Mouse (Mus musculus): ENCODE data around the gene Lrrn2.

Gene Lrrn2

DNA sequence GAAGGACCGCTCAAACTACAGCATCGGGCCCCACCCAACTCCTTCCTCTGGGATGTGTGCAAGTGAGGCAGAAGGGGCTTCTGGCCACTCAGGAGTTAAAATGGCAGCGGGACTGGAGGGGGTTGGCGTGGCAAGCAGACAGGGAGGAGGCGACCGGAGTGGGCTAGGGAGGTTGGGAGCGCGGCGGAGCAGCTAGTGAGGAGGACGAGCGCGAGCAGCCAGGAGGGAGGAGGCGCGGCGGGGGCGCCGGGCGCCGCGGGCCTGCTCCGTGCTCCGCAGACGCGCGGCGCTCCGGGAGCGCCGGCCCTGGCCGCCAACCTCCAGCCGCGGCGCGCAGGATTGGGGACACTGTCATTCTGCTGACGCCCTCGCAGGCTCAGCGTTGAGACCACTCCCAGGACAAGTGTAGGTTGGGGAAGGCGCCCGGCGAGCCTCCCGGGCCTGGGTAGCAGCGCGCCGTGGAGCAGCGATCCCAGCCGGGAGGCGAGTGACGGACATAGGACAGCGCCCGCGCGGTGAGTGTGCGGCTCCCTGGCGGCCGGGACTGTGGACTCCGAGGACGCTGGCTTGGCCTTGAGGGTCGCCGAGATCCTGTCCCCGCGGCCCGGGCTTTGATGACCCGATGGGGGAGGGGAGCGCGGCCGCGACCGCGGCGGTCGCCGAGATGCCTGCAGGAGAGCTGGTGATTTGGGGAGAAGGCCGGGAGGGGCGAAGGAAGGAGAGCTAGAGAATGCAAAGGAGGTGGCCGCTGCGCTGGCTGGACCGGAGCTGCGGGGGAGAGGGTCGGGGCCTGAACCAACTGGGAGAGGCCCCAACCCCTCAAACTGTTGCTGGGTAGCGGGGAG is at the start of gene Lrrn2:
Gene Lrrn2, plus strand, starts transcription at position 113 of the 845 bp plus-strand sequence.
- peak; percentile 56 for DNase-seq

DNA sequence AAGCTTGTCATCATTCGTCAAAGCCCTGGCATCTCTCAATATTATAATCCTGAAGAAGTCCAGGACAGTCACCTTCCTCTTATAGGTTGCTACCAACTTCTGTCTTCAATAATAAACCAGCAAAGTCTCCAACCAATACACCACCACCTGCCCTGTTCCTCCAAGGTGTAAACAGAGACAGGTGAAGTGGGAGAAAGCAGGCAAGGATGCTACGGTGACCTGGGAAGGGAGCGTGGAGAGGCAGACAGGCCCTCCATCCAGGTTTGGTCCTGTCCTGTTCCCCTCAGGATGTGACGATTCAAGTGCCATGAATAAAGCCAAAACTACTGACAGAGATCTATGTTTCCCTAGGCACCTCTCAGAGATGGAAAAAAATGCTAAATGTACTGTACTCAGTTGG is 48.1 kb upstream of the Lrrn2 start:
- no peak for DNase-seq

DNA sequence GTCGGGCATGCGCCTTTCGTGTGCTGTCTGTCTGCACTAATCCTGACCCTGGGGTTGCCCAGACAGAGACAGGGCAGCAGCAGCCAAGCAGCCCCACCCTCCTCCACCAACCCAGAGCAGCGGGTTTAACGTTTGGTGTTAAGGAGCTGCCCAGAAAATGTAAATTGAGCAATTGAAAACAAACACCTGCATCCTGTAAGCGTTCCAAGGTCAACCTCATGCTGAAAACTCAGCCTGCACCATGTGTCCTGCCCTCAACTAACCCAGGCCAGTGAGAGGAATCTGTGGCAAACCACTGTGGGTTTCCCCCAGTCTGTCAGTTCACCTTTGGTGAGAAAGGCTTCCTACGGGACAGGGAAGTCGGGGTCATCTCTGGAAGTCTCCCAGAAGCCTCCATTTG is 46.0 kb upstream of the Lrrn2 start:
- no peak for DNase-seq

DNA sequence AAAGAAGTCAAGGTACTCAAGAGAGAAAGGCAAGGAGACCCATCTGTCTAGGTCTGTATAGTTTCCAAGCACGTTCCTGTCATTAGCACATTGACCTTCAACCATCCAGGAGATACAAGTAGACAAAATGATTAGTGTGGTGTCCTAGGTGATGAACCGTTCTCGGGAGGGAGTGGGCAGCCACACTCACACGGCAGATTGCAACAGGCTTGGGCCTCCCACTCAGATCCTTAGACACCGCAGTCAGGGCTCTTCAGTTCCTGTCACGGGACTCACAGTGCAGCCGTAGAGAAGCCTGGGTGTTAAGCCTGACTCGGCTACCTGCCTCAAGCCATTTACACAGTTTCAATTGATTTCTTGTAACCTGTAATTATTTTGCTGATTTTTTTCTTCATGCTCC is 43.2 kb upstream of the Lrrn2 start:
- DNase-seq, result no peak

DNA sequence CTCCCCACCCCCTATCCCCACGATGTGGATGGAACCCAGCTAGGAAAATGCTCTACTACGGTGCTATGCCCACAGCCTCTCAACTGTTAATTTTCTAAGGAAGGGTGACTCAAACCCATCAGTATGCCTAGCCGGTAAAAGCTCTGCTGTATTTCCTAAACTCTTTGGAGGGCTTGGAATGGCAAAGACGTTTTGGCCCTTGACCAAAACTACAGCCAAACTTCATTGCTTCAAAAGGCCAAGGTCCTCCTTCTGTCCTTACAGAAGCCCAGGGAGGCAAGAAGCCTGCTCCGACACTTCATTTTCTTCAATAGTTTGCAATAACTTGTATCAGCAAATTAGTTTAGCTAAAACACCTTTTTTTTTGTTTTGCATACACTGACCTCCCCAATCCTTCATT is 42.4 kb upstream of the Lrrn2 start:
- no peak for DNase-seq

DNA sequence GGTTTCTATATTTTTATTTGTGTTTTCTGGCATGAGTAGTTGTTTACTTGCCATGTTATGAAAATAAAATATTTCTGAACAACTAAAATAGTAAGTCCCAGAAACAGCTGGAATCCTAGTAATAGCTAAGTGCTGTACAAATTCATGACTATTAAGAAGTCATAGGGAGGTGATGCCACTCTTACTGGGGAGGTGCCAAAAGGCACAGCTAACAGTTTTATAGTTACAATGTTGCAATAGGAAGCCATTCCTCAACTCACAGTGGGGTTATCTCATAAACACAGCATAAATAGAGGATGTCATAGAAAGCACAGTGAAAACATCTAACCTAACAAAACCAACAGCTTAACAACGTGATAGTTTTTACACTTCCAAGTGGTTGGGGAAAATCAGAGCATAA is 41.7 kb upstream of the Lrrn2 start:
- DNase-seq, result no peak

- no peak for DNase-seq
These were observed 36.5 kb upstream of the Lrrn2 start for GRCm38 (mm10) chr1:132843612-132844011.

DNA sequence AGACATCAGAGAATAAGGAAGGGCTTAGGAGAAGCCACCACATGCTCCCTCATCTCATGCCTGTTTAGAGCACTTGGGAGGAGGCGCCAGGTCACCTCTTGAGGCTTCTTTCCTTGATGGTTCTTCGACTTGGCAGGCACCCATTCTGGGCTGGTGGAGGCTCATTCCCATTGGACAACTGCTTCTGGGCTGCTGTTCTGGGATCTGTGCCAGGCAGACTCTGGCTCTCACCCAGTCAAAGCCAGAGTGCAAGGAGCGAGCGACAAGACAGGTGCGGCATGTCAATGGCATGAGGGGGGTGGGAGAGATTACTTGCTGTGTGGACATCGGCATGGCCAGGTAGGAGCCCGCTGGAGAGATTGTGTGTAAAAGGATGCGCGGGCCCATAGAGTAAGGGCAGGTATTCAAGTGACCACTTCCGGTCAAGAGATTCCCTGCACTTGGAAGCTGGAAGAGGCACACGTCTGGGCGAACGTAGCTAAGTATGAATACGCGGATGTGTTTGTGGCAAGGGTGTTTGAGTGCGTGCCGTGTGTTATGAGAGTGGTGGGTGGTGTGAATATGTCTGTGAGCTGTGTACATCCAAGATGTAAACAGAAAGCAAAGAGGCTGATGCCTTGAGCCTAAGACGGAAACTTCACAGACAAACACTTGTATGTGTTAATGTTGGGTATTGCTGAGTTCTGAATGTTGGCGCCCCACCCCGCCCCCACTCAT is 35.8 kb upstream of the Lrrn2 start:
- DNase-seq, result peak; percentile 81

- no peak for DNase-seq
These were observed 34.3 kb upstream of the Lrrn2 start for GRCm38 (mm10) chr1:132845766-132846165.

GRCm38 (mm10) chr1:132850809-132851208 is 29.3 kb upstream of the Lrrn2 start:
- no peak for DNase-seq

DNA sequence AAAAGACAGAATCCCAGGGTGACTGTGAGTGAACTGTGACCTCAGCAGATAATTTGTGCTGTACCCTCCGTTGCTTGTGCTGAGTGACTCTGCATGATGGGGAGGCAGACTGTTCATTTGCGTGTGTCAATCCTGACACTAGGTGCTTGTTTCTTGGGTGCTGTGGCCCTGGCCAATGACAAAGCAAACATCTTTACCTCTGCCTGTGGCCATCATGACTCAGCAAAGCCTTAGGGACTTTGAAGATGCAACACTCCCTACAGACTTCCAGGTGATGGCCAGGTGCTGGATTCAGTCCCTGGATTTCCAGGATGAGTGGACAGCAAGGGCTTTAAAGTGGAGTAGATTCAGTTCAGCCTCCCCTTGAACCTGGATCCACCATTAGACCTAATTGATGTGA is 28.8 kb upstream of the Lrrn2 start:
- no peak for DNase-seq

- DNase-seq, result peak; percentile 15
These were observed 28.3 kb upstream of the Lrrn2 start for GRCm38 (mm10) chr1:132851771-132852170.

DNA sequence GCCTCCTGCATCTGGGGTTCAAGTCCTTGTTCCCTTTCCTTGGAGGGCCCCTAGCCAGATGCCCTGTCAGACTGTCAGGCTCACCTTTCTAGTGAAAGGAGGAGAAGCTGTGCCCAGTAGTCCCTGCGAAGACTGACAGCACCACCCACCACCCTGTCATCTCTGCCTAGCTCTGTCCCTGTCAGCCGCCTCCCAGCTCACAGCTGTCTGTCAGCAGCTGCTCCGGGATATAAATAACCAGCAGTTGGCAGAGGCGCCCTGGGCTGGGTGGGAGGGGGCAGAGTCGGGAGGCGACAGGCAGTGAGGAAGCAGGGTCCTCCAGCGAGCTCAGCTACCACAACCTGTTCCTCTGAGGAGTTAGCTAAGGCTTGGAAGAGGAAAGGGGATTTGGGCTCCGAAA is 26.8 kb upstream of the Lrrn2 start:
- no peak for DNase-seq

- DNase-seq, result no peak
These were observed 21.3 kb upstream of the Lrrn2 start for GRCm38 (mm10) chr1:132858516-132859383.

DNA sequence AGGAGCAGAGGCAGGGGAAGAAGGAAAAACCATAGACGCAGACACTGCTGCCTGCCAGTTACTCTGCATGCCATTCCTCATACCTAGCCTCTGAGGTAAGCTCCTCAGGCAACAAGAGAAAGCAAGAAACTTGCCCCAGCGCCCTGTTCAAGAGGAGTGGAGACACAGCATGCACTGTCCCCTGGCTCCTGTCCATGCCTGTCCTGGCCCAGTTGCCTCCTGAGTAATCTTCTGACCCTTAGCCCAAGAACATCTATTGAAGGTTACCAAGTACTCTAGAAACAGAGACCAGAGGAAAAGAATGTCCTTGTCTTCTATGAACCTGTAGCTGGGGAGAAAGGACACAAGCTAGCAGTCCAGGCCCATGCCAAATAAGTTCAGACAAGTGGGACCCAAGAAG is 15.9 kb upstream of the Lrrn2 start:
- DNase-seq, result no peak

- no peak for DNase-seq
These were observed 14.5 kb upstream of the Lrrn2 start for GRCm38 (mm10) chr1:132865585-132865984.

- DNase-seq, result no peak
These were observed 9.7 kb upstream of the Lrrn2 start for GRCm38 (mm10) chr1:132870327-132870726.

DNA sequence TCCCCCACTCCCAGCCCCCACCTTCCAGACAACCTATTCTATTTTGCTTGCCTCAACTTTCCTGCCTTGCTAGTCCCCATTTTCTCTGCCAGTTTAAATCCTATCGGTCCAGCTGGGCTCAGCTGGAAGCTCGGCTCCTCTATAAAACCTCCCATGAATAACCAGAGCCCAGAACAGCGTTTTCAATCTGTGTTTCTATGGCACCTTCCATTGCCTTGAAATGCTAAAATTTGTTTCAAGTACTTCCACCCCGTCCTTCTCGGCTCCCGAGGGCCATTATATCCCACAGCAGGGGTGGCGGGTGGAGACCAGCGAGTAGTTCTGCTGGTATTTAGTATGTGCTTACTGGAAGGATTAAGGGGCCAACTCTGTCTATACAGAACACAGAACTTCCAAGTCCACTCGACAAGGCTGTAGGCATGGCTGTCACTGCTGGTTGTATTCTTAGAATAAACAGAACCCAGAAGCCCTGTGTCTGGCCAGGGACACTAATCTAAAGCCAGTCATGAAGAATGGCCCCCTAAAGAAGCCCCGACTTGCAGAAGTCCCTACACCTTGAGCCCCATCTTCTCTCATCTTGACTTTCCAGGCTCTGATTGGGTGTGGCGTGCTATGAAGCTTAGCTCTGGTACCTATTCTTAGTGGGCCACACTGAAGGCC is 992 bp upstream of the Lrrn2 start:
- no peak for DNase-seq

GRCm38 (mm10) chr1:132879801-132880160 is 292 bp upstream of the Lrrn2 start:
- DNase-seq, result no peak

DNA sequence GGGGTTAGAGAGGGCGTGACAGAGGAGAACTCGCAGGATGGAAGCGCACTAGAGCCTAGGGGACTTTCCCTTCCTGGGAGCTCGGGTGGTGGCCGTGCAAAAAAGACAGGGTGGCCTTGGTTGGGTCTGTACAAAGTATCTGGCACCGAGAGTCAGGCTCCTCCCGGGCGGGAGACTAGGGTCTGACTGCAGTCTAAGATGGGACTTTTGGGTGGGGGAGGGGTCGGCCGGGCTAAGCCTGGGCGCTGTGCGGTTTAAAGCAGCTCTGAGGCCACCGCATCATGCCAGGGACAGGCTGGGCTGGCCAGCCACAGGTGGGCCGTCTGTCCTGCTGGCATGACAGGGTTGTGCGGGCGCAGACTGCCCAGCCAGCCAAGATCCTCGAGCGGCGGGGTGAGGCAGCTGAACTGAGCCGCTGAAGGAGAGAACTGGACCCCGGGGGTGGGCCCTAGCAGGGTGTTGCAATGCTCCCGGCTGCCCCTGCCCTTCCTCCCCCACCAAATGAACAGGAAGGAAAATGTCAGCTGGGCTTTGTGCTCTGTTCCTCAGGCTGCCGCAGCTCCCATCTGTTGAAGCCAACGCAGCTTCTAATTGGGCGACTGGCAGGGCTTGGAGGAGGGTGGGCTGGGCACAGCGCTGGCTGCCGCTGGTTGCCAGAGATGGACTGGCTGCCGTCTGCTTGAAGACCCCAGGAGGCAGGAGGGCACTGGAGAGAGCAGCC is 1.1 kb downstream of the Lrrn2 start:
- peak; percentile 35 for DNase-seq

- no peak for DNase-seq
These were observed 1.8 kb downstream of the Lrrn2 start for GRCm38 (mm10) chr1:132881836-132882235.

- DNase-seq, result no peak
These were observed 5.6 kb downstream of the Lrrn2 start for GRCm38 (mm10) chr1:132885701-132886100.

Data from kidney, postnatal 10 days (tissue).